Mouse (Mus musculus) testis, adult 10 weeks (tissue): ENCODE data around the gene Lrrc1. TPM values are rescaled to one million over a fixed set of nuclear protein-coding genes. Genes with fewer than 3 reads are reported as not detected.

Experiments used
- polyA plus RNA-seq: library from polyadenylated mRNA; stranded (reverse); fragments of 350-450 nt; fragmentation: Illumina TruSeq; extraction: RNeasy Lipid Tissue Mini Kit (QIAGEN cat#74804); gene quantifications from one replicate; pipeline ENCODE4 v1.2.3, GENCODE M21; 2014; ENCODE audit warnings: low read depth, low replicate concordance

The Lrrc1 gene
- polyA plus RNA-seq, result 140 TPM

DNA sequence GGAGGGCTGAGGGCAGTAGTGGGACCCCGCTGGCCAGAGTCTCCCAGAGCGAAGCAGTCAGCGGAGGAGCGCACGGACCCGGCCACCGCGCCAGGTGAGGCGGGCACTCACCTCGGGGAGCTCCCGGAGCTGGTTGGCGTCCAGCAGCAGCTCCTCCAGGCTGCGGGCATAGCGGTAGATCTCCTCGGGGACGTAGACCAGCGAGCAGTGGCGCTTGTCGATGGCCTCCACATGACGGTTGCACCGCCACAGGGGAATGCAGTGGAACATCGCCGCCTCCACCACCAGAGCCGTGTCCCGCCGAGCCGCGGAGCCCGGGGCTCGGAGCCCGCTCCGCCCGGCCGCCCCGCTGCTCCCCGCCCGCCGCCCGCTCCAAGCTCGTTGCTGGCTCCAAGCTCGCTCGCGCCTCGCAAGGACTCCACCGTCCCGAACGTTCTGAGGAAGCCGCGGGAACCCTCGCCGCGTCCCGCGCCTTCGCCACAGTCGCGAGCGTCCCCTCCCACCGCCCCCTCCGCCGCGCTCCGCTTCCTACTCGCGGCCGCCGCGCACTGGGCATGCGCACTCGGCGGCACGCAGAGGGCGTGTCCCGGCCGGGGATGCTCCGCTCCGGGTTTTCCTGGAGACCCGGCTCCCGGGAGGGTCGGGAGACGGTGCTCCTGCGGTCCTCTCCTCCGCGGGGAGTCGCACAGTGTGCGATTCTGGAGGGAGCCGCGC, at the start of gene Lrrc1:
Gene Lrrc1 (minus strand): TSS at position 517 of the 714 bp plus-strand sequence.

Other genes starting within 250 kb of the Lrrc1 start
- 5.0 TPM for gene Mlip, start 191.9 kb downstream of the Lrrc1 start, polyA plus RNA-seq
- gene Klhl31, start 91.6 kb upstream of the Lrrc1 start, polyA plus RNA-seq, result 0.48 TPM
- gene Gclc, start 209.7 kb upstream of the Lrrc1 start, polyA plus RNA-seq, result 34.8 TPM